Mouse (Mus musculus): ENCODE data around the gene Adap1.

GRCm38 (mm10) chr5:139338891-139339290 lies 13.5 kb upstream of the Adap1 start:
- TF ChIP-seq CTCF (IDR thresholded peaks at IDR 0.05; ENCODE audit: extremely low read depth, insufficient read depth, low read length) (no peak), POLR2A (IDR thresholded peaks at IDR 0.05; ENCODE audit: extremely low read depth, insufficient read depth, low read length) (no peak)
